Mouse (Mus musculus) stomach, embryonic 14.5 days (tissue): ENCODE measurements around the gene Ccdc155. TPM values are rescaled to one million over a fixed set of nuclear protein-coding genes. Genes with fewer than 3 reads are reported as not detected.
"Not testable (repeated sequence)": the region's sequence is repeated elsewhere in the genome, so short reads cannot be mapped to it uniquely, and the experiment has no call there.

ENCODE experiments used
- ATAC-seq: fragments of 200-750 bp; cut with Nextera tagmentation; 2 replicates; pipeline ENCODE4 v1.8.0; 2017; ENCODE audit warnings: low read depth, moderate TSS enrichment; ENCODE audit not compliant: insufficient number of reproducible peaks, insufficient read depth, low FRiP score
- H3K27ac ChIP-seq: fragments of 300-500 bp; sonication (generic); 2 replicates; pipeline ENCODE4 v1.5.1; 2014; ENCODE audit warnings: mild to moderate bottlenecking, low read length, moderate library complexity, mixed read lengths
- H3K27me3 ChIP-seq: fragments of 300-500 bp; sonication (generic); 2 replicates; pipeline ENCODE4 v1.6.1; 2014; ENCODE audit warnings: low read length, control low read depth, mixed read lengths; ENCODE audit not compliant: control insufficient read depth, insufficient read depth
- H3K36me3 ChIP-seq: fragments of 300-500 bp; sonication (generic); 2 replicates; pipeline ENCODE4 v1.6.1; 2014; ENCODE audit warnings: mild to moderate bottlenecking, control low read depth, low read length, moderate library complexity, mixed read lengths; ENCODE audit not compliant: control insufficient read depth, insufficient read depth
- H3K4me1 ChIP-seq: fragments of 300-500 bp; sonication (generic); 2 replicates; pipeline ENCODE4 v1.6.1; 2014; ENCODE audit warnings: low read length, control low read depth, mixed read lengths; ENCODE audit not compliant: control insufficient read depth, insufficient read depth
- H3K4me2 ChIP-seq: fragments of 300-500 bp; sonication (generic); replicated peaks from 2 replicates; pipeline ENCODE4 v1.6.1; 2014; ENCODE audit warnings: low read depth, low read length, control low read depth
- H3K4me3 ChIP-seq: fragments of 300-500 bp; sonication (generic); 2 replicates; pipeline ENCODE4 v1.5.1; 2014; ENCODE audit warnings: low read depth, low read length, control low read depth
- H3K9ac ChIP-seq: fragments of 300-500 bp; sonication (generic); replicated peaks from 2 replicates; pipeline ENCODE4 v1.6.1; 2014; ENCODE audit warnings: low read depth, mild to moderate bottlenecking, control low read depth, low read length, moderate library complexity, mixed read lengths
- H3K9me3 ChIP-seq: fragments of 300-500 bp; sonication (generic); 2 replicates; pipeline ENCODE4 v1.6.1; 2016; ENCODE audit warnings: low read depth, low read length, control low read depth; ENCODE audit not compliant: control insufficient read depth
- WGBS: fragments of 180-500 bp; shearing (Covaris S2); extraction: QIAGEN DNeasy Blood & Tissue Kit; methylation state at CpG from one replicate; pipeline ENCODE4 v1.1.7; 2014; 5-methylcytosine and 5-hydroxymethylcytosine counted together
- polyA plus RNA-seq: library from polyadenylated mRNA; unstranded; fragments of >200 nt; fragmentation: Nextera tagmentation; extraction: Ambion mirVana; gene quantifications from 2 replicates; pipeline ENCODE4 v1.2.1, GENCODE M21; 2014

The Ccdc155 gene
- polyA plus RNA-seq, 1 experiment from 2014 or later = 0.22 TPM

- ATAC-seq = no peak
- H3K4me3 ChIP-seq = no peak overlapping the region
- no peak overlapping the region for H3K27ac ChIP-seq
- no peak overlapping the region for H3K4me2 ChIP-seq
- WGBS = 83% methylated on average over 9 of the region's 9 CpGs
- H3K4me1 ChIP-seq = peaks cover 23% of the 10 kb centered on the region; the same call in 1 of the 2 replicates
- peaks cover 18% of the 10 kb centered on the region for H3K36me3 ChIP-seq
- no peaks in the 10 kb centered on the region for H3K9me3 ChIP-seq
- H3K27me3 ChIP-seq = no peaks in the 10 kb centered on the region
- no peak overlapping the region for H3K9ac ChIP-seq
Observed at GRCm38 (mm10) chr7:45155590-45155989, 49.1 kb downstream of the Ccdc155 start.

- Histone ChIP-seq H3K9me3 (no peaks in the 10 kb centered on the region), H3K36me3 (peaks cover 14% of the 10 kb centered on the region), H3K9ac (no peak overlapping the region), H3K27ac (no peak overlapping the region), H3K4me2 (peak overlapping the region; percentile 47), H3K4me3 (peak overlapping the region; percentile 50), H3K4me1 (peaks cover 26% of the 10 kb centered on the region; the same call in 1 of the 2 replicates), H3K27me3 (no peaks in the 10 kb centered on the region)
- ATAC-seq = no peak; the same call in 1 of the 2 replicates
- WGBS = 73% methylated on average over 12 of the region's 12 CpGs
Observed at GRCm38 (mm10) chr7:45154993-45155514, 49.6 kb downstream of the Ccdc155 start.

- Histone ChIP-seq H3K4me3 (peak within 1 kb of the TSS; percentile 50), H3K9ac (peak within 1 kb of the TSS; percentile 82), H3K27me3 (no peaks in the 10 kb centered on the region), H3K36me3 (peaks cover 9% of the 10 kb centered on the region; the same call in 1 of the 2 replicates), H3K4me2 (peak within 1 kb of the TSS; percentile 80), H3K27ac (peak within 1 kb of the TSS; percentile 96), H3K4me1 (peaks cover 26% of the 10 kb centered on the region; the same call in 1 of the 2 replicates), H3K9me3 (no peaks in the 10 kb centered on the region)
- 4% methylated on average over 69 of the region's 69 CpGs for WGBS
- ATAC-seq = peak; percentile 94
Observed at GRCm38 (mm10) chr7:45154096-45154992, 50.3 kb downstream of the Ccdc155 start, which contains the start of the genes Pih1d1 and Aldh16a1. Gene Pih1d1, plus strand, starts transcription at chr7:45154303. Gene Aldh16a1, minus strand, starts transcription at chr7:45154584.

GRCm38 (mm10) chr7:45153586-45153985, 51.1 kb downstream of the Ccdc155 start:
- no peaks in the 10 kb centered on the region for H3K9me3 ChIP-seq
- H3K4me3 ChIP-seq = peak overlapping the region; percentile 50
- peaks cover 9% of the 10 kb centered on the region; the same call in 1 of the 2 replicates for H3K36me3 ChIP-seq
- H3K27me3 ChIP-seq = no peaks in the 10 kb centered on the region
- 2% methylated on average over 5 of the region's 5 CpGs for WGBS
- H3K27ac ChIP-seq = peak overlapping the region; percentile 96
- peak overlapping the region; percentile 82 for H3K9ac ChIP-seq
- peak overlapping the region; percentile 80 for H3K4me2 ChIP-seq
- H3K4me1 ChIP-seq = peaks cover 26% of the 10 kb centered on the region; the same call in 1 of the 2 replicates
- no peak for ATAC-seq

GRCm38 (mm10) chr7:45153052-45153451, 51.6 kb downstream of the Ccdc155 start:
- H3K36me3 ChIP-seq, H3K9me3 ChIP-seq, ATAC-seq, H3K4me3 ChIP-seq, H3K27ac ChIP-seq, H3K9ac ChIP-seq, H3K27me3 ChIP-seq: not testable (repeated sequence)
- peak overlapping the region; percentile 80; the same call in 1 of the 2 replicates for H3K4me2 ChIP-seq
- peaks cover 26% of the 10 kb centered on the region; the same call in 1 of the 2 replicates for H3K4me1 ChIP-seq
- WGBS = 92% methylated on average over 2 of the region's 2 CpGs

- no peaks in the 10 kb centered on the region for H3K27me3 ChIP-seq
- peaks cover 7% of the 10 kb centered on the region; the same call in 1 of the 2 replicates for H3K36me3 ChIP-seq
- no peak for ATAC-seq
- H3K4me3 ChIP-seq = no peak overlapping the region
- peaks cover 26% of the 10 kb centered on the region; the same call in 1 of the 2 replicates for H3K4me1 ChIP-seq
- WGBS = 22% methylated on average over 11 of the region's 11 CpGs
- no peak overlapping the region for H3K9ac ChIP-seq
- no peak overlapping the region for H3K4me2 ChIP-seq
- H3K9me3 ChIP-seq = no peaks in the 10 kb centered on the region
- peak overlapping the region; percentile 89 for H3K27ac ChIP-seq
Observed at GRCm38 (mm10) chr7:45151303-45151702, 53.4 kb downstream of the Ccdc155 start.

GRCm38 (mm10) chr7:45150321-45150720, 54.4 kb downstream of the Ccdc155 start:
- Histone ChIP-seq H3K27me3 (no peaks in the 10 kb centered on the region), H3K4me2 (no peak overlapping the region), H3K4me1 (peaks cover 26% of the 10 kb centered on the region; the same call in 1 of the 2 replicates), H3K27ac (peak overlapping the region; percentile 89), H3K36me3 (peaks cover 13% of the 10 kb centered on the region), H3K4me3 (no peak overlapping the region), H3K9me3 (no peaks in the 10 kb centered on the region), H3K9ac (no peak overlapping the region)
- no peak for ATAC-seq
- 43% methylated on average over 4 of the region's 4 CpGs for WGBS

GRCm38 (mm10) chr7:45149545-45149944, 55.1 kb downstream of the Ccdc155 start:
- no peaks in the 10 kb centered on the region for H3K27me3 ChIP-seq
- H3K9me3 ChIP-seq = no peaks in the 10 kb centered on the region
- H3K9ac ChIP-seq = no peak overlapping the region
- peak overlapping the region; percentile 89; the same call in 1 of the 2 replicates for H3K27ac ChIP-seq
- H3K4me1 ChIP-seq = peaks cover 23% of the 10 kb centered on the region; the same call in 1 of the 2 replicates
- no peak overlapping the region for H3K4me3 ChIP-seq
- peaks cover 16% of the 10 kb centered on the region for H3K36me3 ChIP-seq
- no peak overlapping the region for H3K4me2 ChIP-seq
- ATAC-seq = no peak
- WGBS = 53% methylated on average over 6 of the region's 6 CpGs
